Mouse (Mus musculus) adrenal gland, postnatal 14 days (tissue): ENCODE measurements around the gene Myo18a. TPM values are rescaled to one million over a fixed set of nuclear protein-coding genes. Genes with fewer than 3 reads are reported as not detected.

Experiments
- DNase-seq: peaks from one replicate; pipeline ENCODE4 v3.0.0; 2021; ENCODE audit warnings: mixed read lengths
- total RNA-seq: library from RNA; stranded (reverse); gene quantifications from 2 replicates; pipeline ENCODE4 v1.2.3, GENCODE M21; 2021

Myo18a gene
- total RNA-seq, 1 experiment from 2014 or later: 62.5 TPM

DNA sequence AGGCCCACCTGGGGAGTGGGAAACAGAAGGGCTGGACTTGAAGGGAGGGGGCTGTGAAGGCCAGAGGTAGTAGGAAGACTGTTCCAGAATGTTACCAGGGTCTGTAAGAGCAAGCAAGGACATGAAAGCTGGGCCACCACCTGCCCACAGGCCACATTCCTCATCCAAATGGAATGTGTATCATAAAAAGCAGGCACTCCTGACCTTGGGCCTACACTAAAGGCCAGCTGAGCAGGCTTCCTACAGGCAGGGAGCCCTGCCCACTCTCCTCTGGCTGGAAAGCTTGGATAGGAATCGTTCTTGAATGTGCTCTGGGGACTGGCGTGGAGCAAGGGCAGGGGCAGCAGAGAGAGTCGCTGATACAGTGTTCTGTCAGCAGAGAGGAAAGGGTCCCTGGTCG, 73.7 kb downstream of the Myo18a start:
- DNase-seq: peak; percentile 53

GRCm38 (mm10) chr11:77837856-77838255, 74.8 kb downstream of the Myo18a start:
- no peak for DNase-seq

DNA sequence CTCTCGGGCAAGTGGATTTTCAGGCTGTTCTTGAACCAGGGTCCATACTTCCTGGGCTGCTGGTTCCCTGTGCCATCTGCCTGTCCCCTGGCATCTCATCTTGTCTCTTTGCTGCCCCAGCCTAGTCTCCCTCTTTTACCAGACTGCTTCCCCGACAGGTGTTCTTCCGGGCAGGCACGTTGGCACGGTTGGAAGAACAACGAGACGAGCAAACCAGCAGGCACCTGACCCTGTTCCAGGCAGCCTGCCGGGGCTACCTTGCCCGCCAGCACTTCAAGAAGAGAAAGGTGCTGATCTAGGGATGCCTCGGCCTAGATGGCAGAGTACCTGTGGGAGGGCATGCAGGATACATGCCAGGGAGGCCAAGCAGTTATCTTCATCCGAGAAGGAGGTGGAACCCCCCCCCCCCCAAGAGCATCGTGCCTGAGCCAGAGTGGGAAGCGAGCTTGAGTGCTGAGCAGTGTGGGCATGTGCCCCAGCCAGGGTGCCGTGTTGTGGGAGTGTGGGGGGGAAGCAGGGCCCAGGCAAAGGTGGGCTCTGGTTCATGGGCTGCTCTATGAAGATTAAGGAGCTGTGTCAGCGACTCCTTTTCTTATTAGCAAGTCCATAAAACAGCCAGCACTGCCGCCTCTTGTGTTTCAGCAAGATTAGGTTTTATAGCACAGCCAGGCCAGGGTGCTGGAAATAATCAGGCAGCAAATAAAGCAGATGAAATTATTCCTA, 77.6 kb downstream of the Myo18a start:
- DNase-seq: no peak

DNA sequence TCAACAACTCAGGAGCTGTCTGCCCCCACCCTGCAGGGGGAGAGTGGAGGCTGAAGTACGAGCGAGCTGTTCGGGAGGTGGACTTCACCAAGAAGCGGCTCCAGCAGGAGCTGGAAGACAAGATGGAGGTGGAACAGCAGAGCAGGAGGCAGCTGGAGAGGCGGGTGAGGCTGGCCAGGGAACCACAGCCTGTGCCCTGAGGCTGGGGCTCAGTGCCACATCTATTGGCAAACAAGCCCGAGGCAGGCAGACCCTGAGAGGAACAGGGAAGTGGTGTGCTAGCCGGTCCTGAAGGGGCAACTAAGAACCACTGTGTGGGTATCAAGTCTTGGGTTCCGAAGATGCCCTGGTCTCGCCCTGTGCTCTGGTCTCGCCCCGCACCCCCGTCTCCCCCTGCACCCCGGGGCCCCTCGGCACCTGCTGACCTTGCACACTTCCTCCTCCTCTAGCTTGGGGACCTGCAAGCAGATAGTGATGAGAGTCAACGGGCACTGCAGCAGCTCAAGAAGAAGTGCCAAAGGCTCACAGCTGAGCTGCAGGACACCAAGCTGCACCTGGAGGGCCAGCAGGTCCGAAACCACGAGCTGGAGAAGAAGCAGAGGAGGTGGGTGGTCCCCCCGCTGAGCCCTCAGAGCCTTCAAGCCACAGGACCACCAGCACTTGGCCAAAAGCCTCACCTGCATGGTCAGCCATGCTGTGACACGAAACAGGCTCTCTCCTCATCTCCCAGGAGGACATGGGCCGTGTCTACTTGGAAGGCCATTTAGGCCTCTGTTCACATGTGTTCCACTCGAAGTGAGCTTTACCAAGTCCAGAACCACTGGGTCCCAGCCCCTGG, 80.2 kb downstream of the Myo18a start:
- no peak for DNase-seq

GRCm38 (mm10) chr11:77843906-77844200, 80.8 kb downstream of the Myo18a start:
- no peak for DNase-seq

GRCm38 (mm10) chr11:77847599-77848128, 84.6 kb downstream of the Myo18a start:
- no peak for DNase-seq

GRCm38 (mm10) chr11:77848131-77848530, 85.1 kb downstream of the Myo18a start:
- no peak for DNase-seq

GRCm38 (mm10) chr11:77849151-77849550, 86.1 kb downstream of the Myo18a start:
- DNase-seq: no peak

DNA sequence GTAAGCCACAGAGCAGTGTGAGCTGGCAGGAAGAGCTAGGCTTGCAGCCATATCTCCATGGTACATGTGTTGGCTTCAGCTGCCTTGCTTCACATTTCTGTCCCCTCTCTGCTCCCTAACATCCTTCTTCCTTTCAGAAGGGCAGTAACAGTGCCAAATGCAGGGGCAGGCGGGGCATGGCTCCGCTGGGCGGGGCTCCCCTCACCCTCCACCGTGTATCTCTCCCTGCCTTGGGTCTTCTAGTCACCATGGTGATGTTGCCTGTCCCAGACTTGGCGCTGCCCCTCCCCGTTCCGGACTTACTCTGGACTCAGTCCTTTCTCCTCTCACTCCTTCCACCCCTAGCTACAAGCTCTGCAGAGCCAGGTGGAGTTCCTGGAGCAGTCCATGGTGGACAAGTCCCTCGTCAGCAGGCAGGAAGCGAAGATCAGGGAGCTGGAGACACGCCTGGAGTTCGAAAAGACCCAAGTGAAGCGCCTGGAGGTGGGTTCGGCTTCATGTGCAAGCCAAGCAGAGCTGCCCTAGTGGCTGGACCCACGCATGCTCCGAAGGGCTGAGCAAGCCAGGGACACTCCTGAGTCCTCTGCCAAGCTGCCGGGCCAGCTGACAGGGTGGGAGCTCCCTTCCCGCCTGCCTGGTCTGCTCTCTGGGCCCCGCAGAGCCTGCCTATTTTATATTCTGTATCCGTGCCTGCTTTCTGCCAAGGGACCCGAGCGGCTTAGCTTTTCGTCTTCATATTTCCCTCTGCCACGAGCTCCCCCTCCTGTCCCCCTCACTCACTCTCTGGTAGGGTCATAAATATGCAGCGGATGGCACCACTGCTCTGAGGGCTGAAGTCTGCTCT, 87.6 kb downstream of the Myo18a start:
- DNase-seq: no peak

DNA sequence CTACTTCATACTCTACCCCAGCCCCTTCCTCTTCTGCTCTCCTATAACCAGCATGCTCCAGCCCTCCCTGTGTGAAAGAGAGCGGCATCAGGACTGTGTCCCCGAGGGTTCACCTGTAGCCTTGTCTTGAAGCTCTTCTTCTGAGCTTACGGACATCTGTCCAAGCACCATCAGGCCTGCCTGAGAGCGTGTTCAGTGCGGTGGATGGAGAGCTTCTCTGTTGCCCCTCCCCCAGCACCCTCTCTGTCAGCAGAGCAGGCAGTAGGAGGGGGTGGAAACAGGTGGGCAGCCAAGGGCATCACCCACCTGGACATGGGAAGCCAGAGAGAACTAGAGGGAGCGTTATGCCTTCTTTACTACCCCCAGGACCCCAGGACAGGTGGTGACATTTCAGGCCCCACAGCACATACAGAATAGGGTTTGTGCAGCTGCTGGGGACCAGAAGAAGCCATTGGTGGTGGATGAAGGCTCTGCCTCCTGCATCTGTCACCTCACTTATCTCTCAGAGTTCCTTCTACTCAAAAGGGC, 88.5 kb downstream of the Myo18a start:
- no peak for DNase-seq

DNA sequence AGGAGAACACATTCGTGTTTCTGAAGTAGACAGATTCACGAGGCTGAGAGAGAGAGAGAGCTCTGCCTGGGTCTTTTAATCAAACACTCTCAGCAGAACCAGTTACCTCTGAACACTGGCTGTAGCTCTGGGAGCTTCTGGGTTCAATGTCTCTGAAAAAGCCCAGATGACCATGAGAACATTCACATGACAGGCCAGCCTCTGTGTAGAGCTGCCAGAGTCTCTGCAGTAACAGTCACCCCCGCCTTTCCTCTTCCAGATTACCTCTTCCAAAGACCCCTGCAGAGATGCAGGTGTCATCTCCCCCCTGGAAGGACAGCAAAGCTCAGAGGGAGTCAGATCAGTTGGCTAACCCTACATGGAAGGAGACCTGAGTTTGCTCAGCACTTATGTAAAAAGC, 89.1 kb downstream of the Myo18a start:
- DNase-seq: no peak

DNA sequence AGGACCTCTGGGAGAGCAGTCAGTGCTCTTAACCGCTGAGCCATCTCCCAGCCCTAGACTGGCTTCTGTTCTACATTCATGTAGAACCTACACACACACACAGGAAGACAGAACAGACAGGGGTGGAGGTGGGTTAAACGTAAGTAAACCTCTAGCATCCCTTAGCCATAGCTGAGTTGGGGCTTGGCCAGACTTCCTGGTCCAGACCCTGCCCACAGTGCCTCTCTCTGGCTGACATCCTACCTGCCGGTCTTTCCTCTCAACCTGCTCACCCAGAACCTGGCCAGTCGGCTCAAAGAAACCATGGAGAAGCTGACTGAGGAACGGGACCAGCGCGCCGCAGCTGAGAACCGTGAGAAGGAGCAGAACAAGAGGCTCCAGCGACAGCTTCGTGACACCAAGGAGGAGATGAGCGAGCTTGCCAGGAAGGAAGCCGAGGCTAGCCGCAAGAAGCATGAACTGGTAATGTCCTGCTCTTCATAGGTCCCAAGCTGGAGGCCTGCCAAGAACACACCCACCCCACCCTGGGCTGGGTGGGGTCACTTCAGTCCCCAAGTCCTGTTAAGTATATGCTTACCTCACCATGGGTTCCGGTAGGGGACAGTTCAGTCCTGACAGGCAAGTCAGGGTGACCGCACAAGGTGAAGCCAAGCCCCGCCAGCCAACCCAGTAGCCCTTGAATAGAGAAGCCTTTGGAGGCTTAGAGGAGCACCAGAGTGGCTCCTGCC, 90.1 kb downstream of the Myo18a start:
- DNase-seq: no peak

DNA sequence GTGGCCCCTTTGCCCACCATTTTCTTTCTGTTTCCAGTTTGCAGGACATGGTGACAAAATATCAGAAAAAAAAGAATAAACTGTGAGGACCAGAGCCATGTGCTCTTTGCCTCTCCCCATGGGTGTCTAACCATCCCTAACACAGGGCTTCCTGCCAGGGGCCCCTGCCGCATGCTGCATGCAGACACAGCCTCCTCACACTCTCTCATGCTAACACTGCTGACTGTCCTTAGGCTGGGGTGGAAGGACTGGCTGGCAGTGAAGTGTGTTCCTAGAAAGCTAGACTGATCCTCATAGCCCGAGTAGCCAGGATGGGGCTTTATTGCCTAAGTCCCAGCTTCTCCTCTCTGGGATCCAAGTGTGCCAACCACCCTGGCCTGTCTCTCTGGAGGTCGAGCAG, 91.6 kb downstream of the Myo18a start:
- no peak for DNase-seq

DNA sequence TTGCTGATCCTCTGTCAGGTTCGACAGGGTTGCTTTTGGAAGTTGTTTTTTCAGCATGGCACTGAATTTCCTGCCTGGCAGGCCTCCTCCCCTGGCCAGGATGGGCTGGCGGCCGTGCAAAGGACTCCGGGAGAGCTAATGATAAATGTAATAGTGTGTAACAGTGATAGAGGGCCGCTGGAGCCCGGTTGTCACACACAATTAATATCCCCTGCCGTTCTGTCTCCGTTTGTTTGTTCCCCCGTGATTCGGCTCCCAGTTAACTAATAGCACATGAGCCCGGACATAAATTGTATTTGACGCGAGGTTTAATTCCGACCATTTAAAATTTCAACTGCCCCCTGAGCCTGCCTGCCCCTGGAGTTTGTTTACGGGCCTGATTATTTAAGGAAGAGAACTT, 92.3 kb downstream of the Myo18a start:
- DNase-seq: no peak

DNA sequence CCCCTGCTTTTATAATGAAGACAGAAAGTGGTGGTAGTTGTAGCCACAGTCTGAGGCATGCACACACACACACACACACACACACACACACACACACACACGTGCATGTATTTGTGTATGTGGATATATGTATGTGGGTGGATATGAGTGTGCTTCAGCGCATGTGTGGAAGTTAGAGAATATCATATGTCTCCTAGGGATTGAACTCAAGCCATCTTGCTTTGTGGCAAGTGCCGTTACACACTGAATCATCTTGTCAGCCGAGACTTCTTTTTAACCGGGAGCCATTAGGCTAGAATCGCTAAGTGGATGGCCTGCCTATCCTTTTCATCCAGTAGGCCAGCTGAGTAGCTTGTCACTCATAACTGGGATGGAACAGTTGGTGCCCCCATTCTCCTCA, 94.0 kb downstream of the Myo18a start:
- DNase-seq: no peak

GRCm38 (mm10) chr11:77858589-77858988, 95.5 kb downstream of the Myo18a start:
- DNase-seq: no peak

DNA sequence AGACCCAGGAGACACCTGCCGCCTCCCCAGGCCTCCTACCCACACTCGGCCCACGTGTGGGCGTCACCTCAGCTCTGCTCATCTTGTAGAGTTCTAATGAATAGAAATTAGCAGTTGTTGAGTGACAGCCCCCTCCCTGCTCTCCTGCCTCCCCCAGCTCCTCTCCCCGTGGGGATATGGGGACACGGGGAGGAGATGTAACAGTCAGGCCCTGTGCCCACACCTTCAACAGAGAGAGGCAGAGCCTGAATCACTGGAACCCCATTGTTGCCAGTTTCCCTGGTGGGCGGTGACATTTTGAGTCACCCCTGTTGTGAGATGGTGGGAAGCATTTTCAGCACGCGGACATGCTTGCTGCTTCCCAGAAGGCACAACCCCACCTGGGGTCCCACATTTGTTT, 97.9 kb downstream of the Myo18a start:
- DNase-seq: no peak

- DNase-seq: no peak
Measured at GRCm38 (mm10) chr11:77862887-77863286, 99.8 kb downstream of the Myo18a start.

DNA sequence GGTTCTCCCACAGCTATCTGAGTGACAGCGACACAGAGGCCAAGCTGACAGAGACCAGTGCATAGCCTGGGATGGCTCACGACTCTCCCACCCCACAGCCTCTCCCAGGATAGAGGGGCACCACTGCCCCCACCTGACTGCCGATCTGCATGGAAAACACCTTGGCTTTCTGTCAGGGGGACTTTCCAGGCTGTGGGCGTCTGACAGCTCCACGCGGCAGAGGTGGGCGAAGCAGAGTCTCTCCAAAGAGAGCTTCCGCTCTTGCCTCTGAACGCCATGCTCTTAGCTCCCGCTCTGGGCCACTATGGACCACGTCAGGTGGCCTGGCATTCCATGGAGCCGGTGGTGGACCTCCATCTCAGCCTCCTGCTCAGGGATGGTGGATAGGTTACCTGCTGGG, 101.7 kb downstream of the Myo18a start:
- no peak for DNase-seq

- no peak for DNase-seq
Measured at GRCm38 (mm10) chr11:77867419-77868083, 104.5 kb downstream of the Myo18a start.

DNA sequence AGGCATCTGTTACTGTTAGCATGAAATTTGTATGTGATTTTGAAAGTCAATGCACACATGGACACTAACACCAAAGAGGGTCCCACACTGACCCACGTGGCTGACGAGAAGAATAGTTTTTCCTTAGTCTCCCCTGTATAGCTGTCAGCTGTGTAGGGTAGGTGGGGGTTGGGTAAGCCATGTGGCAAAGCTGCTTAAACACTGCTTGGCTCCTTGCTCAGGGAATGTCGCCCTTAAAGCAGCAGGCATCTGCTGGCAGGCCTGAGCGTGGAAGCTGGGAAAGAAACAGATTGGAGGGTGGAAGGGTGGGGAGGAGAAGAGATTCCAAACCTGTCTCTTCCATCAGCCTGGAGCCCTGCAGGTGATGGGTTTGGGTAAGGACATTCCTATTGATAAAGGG, 108.4 kb downstream of the Myo18a start:
- no peak for DNase-seq
